Mouse (Mus musculus) lung, postnatal 14 days (tissue): ENCODE measurements around the gene Celsr1.
A peak's percentile ranks its signal among the peaks of the same experiment; 100 is the strongest.

Source experiments
- DNase-seq: peaks from one replicate; pipeline ENCODE4 v3.0.0; 2021

The Celsr1 gene

DNA sequence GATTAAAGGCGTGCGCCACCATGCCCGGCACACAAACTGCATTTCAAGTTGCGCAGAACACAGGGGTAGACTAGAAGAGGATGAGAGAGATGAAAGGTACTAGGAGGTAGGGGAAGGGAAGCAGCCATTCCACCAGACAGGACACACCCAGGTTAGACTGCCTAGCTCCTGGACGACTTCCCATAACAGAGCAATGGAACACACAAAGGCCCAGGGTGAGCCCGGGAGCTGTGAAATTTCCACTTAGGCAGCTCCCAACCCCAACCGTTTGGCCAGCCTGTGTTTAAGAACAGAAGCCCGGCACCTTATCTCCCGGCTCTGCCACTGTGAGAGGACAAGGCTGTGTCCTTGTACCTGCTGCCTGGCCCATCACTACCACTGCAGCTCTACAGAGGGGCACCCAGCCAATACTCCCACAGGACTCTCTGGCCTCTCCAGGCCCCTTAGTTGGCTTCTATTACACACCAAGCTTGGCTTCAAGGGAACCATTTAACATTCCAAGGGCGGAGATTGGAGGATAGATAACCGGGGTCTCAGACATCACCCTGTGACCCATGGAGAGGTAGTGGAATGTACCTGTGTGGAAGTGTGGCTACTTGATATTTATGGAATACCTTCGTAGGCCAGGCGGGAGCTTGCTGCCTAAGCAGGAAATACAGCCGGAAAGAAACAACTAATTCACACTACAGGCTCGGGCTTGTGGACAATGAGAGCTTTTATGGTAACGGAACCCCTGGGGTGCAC, 84.0 kb downstream of the Celsr1 start:
- DNase-seq: no peak

GRCm38 (mm10) chr15:85947967-85948366, 85.6 kb downstream of the Celsr1 start:
- no peak for DNase-seq

DNA sequence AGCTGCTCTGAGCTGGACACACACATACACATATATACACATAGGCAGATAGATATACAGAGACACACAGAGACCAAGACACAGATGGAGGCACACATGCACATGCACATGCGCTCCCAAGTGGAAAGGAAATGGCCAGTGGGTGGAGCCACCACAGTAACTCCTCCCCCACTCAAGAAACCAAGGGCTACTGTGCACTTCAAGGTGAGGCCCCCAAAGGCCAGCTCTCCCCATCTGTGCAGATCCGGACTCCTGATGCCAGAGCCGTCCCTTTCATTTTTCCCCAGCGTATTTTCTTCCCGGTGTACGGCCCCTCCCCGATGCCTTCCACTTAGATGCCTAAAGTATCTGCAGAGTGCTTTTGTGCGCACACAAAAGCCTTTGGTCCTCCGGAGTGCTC, 86.0 kb downstream of the Celsr1 start:
- no peak for DNase-seq

DNA sequence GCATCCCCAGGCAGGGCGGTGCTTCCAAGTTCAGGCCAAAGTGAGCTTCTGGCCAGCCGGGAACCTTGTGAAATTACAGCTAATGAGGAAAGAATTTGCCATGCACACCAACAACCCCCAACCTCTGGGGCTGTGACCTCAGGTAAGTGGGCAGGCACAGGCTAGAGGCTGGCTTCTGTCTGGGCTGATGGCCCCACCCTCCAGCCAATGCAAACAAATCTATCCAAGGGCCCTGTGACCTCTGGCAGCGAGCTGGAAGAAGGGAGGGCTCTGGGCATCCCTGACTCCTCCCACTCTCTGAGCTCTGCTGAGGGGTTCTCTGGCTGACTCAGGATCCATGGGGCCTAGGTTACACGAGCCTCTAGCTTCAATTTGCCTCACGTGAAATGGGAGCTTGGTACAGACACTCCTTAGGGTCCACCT, 97.9 kb downstream of the Celsr1 start:
- DNase-seq: peak; percentile 44

GRCm38 (mm10) chr15:85928161-85928560, 105.4 kb downstream of the Celsr1 start:
- no peak for DNase-seq

DNA sequence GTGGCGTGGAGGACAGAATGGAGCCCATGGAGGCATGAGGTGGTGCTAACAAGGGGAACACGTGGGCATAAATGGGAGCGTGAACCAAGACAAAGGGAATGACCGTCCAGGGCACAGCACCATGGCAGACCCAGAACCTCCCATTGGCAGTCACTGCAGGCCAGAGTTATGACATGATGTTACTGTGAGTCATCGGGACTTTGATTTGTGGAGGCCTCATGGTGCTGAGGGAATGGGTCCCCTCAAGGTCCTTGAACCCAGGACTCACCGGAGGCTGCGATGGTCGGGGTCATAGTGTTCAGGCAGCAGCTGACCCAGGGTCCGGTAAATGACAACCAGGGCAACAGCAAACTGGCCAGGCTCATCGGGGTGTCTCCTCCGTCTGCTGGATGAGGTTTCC, 111.7 kb downstream of the Celsr1 start:
- DNase-seq: no peak

- no peak for DNase-seq
Measured at GRCm38 (mm10) chr15:85919892-85920248, 113.7 kb downstream of the Celsr1 start.

DNA sequence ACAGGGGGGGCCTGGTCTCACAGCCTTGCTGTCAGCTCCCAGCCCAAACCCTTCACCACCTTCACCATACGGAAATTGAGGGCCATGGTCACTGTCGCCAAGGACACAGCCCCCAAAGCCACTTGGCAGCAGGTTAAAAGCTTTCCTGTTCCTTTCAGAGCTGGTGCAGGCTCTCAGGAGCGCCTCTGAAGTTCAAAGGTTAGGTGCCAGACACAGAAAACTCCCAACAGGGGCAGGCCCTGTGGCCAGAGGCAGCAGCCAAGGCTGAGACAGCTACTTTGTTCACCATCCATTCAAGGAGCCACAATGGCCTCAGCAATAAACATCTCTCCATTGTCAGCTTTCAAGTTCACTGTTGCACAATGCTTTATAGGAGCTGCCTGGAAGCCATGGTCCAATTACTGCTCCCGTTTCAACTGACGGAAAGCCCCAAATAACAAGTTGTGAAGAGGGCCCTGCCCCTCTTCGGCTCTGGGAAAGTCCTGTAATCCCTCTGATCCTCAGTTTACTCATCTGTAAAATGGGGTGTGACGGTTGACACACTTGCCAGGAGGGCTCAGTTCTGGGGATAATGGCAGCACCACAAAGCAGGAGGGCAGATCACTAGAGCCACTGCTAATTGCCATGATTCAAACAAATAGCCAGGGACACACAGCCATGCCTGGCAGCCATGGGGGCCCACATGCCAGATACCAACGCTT, 114.2 kb downstream of the Celsr1 start:
- no peak for DNase-seq

DNA sequence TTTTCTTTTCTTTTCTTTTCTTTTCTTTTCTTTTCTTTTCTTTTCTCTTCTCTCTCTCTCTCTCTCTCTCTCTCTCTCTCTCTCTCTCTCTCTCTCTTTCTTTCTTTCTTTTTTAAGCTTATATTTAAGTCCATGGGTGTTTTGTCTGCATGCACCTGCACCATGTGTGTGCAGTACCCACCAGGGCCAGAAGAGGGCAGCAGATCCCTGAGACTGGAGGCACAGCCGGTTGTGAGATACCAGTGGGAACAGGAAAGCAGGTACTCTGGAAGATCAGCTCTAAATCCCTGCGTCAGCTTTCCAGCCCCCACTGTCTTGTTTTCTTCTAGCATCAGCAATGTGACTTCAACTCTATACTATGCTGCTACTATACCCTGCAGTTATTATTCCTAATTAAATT, 120.0 kb downstream of the Celsr1 start:
- peak; percentile 80 for DNase-seq

GRCm38 (mm10) chr15:85909931-85910330, 123.6 kb downstream of the Celsr1 start:
- DNase-seq: no peak

- no peak for DNase-seq
Measured at GRCm38 (mm10) chr15:85909492-85909829, 124.1 kb downstream of the Celsr1 start.

GRCm38 (mm10) chr15:85908660-85909491, 124.7 kb downstream of the Celsr1 start:
- DNase-seq: no peak

GRCm38 (mm10) chr15:85903826-85904225, 129.8 kb downstream of the Celsr1 start:
- peak; percentile 9 for DNase-seq

DNA sequence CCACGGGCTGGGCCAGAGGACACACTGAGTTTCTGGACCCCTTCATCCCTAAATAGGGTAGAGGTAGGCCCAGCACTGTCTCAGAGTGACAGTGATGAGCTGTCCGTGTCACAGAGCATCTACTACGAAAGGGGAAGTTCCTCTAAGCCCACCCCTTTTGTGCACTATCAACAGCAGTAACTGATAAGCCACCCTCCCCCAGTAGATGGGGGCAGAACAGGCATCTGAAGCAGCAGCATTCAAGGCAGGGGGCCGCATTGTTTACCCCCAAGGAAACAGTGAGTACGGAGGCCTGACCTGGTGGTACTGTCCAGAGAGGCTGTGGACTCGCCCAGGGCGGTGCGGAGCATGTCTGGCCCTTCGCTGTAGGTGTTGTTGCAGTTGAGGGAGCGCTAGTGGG, 131.1 kb downstream of the Celsr1 start:
- no peak for DNase-seq

GRCm38 (mm10) chr15:85900801-85901200, 132.8 kb downstream of the Celsr1 start:
- no peak for DNase-seq

DNA sequence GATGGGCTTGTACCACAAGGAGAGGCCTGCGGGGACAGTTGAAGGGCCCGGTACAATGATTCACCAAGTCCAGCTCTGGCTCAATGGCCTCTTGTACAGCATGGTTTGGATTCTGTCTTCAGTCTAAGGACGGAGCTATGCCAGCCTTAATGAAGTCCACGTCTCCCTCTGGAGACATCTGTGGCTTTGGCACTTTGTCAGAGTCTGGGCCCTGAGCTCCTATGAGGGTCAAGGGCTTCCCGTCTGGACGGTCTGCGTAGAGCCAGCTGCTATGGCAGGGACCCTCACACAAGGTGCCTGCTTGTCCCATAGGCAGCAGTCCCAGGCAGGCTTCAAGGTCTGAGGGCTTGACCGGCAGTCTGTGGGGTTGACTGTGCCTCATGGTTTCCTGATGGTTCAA, 133.3 kb downstream of the Celsr1 start:
- no peak for DNase-seq

GRCm38 (mm10) chr15:85899396-85899795, 134.2 kb downstream of the Celsr1 start:
- DNase-seq: no peak

- no peak for DNase-seq
Measured at GRCm38 (mm10) chr15:85897113-85897512, 136.5 kb downstream of the Celsr1 start.

DNA sequence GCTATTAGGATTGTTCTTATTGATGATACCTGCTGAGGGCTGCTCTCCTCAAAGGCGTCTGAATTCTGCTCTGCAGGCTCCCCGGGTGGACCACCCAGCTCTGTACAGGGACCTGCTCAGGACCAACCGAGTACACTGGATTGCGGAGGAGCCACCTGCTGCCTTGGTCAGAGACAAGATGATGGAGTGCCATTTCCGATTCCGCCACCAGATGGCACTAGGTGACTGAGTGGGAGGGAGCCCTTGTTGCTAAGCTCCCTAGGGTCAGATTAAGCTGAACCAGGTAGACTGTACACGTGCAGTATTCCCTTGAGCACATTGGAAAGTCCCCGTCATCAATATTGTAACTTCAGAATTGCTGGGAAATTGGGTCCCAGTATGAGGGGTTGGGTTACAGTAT, 137.3 kb downstream of the Celsr1 start:
- peak; percentile 89 for DNase-seq

GRCm38 (mm10) chr15:85893871-85894270, 139.7 kb downstream of the Celsr1 start:
- DNase-seq: no peak

DNA sequence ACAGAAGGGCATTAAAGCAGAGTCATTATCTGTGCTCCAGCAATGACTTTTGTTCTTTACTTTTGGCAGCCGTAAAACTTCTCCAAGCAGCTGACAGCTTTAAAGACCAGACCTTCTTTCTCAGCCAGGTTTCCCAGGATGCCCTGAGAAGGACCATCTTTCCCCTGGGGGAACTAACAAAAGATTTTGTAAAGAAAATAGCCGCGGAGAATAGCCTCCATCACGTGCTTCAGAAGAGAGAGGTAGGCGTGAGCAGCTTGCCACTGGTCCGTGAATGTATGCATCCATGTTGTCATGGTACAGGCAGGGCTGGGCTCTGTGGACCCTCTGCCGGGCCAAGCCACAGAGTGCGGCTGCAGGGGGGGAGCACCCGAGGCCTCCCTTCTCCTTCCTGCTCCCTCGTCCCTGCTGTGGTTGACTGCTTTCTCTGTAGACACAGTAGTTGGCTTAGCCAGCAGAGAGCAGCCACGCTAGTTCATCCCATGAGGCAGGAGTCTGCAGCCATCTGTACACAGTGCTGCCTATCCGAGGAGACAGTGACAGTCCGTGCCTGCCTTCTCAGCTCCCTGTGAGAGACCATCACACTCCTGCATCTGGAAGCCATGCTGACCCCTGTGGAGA, 141.0 kb downstream of the Celsr1 start:
- DNase-seq: no peak

DNA sequence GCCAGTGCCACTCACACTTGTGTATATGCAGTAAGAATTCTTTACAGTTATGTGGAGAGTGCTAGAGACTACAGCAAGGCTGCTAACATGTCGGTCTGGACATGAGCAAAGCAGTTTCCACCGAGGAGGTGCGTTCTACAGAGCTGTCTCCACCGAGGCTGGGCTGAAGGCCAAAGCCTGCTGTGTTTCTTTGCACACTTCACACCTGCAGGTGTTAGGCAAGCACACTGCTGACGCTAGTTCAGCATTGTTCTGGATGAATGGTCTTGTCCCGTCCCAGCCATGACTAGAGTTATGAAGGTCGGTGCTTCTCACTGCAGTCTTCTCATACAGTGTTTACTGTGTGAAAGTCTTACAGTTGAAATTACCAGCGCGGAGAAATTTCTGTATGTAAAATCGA, 141.6 kb downstream of the Celsr1 start:
- no peak for DNase-seq

DNA sequence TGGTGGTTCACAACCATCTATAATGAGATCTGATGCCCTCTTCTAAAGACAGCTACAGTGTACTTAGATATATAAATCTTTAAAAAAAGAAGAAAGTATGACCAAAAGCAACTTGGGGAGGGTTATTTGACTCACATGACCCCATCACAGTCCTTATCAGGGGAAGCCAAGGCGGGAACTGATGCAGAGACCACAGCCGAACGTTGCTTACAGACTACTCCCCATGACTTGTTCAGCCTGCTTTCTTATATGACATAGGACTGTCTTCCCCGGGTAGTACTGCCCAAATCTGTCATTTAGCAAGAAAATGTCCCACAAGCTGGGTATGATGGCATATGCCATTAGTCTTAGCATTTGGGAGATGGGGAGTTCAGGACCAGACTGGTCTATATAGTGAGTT, 144.3 kb downstream of the Celsr1 start:
- DNase-seq: no peak
